Mouse (Mus musculus) frontal cortex, postnatal 14 days (tissue): ENCODE measurements around the gene Pard3.

Experiments used
- DNase-seq, 2 experiments: peaks; one replicate each; pipeline ENCODE4 v3.0.0; 2022; ENCODE audit warnings: low spot score in 2 of 2

Gene Pard3

GRCm38 (mm10) chr8:127495226-127495780 is 431.6 kb downstream of the Pard3 start:
- no peak for DNase-seq

- DNase-seq, result no peak
Measured at GRCm38 (mm10) chr8:127498997-127499719, 435.5 kb downstream of the Pard3 start.

- no peak for DNase-seq
Measured at GRCm38 (mm10) chr8:127499720-127500114, 436.0 kb downstream of the Pard3 start.

- no peak for DNase-seq
Measured at GRCm38 (mm10) chr8:127500206-127500605, 436.5 kb downstream of the Pard3 start.

- DNase-seq, result no peak
Measured at GRCm38 (mm10) chr8:127501756-127502155, 438.1 kb downstream of the Pard3 start.

GRCm38 (mm10) chr8:127505286-127505685 is 441.6 kb downstream of the Pard3 start:
- DNase-seq, result no peak

- no peak for DNase-seq
Measured at GRCm38 (mm10) chr8:127506336-127506735, 442.6 kb downstream of the Pard3 start.

- DNase-seq, result no peak
Measured at GRCm38 (mm10) chr8:127511341-127511740, 447.6 kb downstream of the Pard3 start.

- no peak for DNase-seq
Measured at GRCm38 (mm10) chr8:127512001-127512573, 448.4 kb downstream of the Pard3 start.

GRCm38 (mm10) chr8:127512580-127512979 is 448.9 kb downstream of the Pard3 start:
- no peak for DNase-seq

- no peak for DNase-seq
Measured at GRCm38 (mm10) chr8:127514810-127515735, 451.4 kb downstream of the Pard3 start.

- DNase-seq, result no peak
Measured at GRCm38 (mm10) chr8:127516043-127516442, 452.4 kb downstream of the Pard3 start.

- no peak for DNase-seq
Measured at GRCm38 (mm10) chr8:127525673-127526072, 462.0 kb downstream of the Pard3 start.

- no peak for DNase-seq
Measured at GRCm38 (mm10) chr8:127528315-127528714, 464.6 kb downstream of the Pard3 start.

- DNase-seq, result no peak
Measured at GRCm38 (mm10) chr8:127529746-127530145, 466.1 kb downstream of the Pard3 start.

- no peak for DNase-seq
Measured at GRCm38 (mm10) chr8:127531866-127532265, 468.2 kb downstream of the Pard3 start.

- peak; percentile 9 to 19 for DNase-seq
Measured at GRCm38 (mm10) chr8:127534789-127535188, 471.1 kb downstream of the Pard3 start.

- no peak for DNase-seq
Measured at GRCm38 (mm10) chr8:127535192-127535845, 471.6 kb downstream of the Pard3 start.

GRCm38 (mm10) chr8:127535846-127536220 is 472.1 kb downstream of the Pard3 start:
- no peak for DNase-seq

- DNase-seq, result no peak
Measured at GRCm38 (mm10) chr8:127539803-127540202, 476.1 kb downstream of the Pard3 start.

GRCm38 (mm10) chr8:127540273-127540672 is 476.6 kb downstream of the Pard3 start:
- DNase-seq, result no peak

GRCm38 (mm10) chr8:127542162-127542561 is 478.5 kb downstream of the Pard3 start:
- DNase-seq, result no peak
